Mouse (Mus musculus) small intestine, adult 2 months (tissue): ENCODE measurements around the gene Add1.

Experiments used
- CTCF ChIP-seq: fragments of 200-500 bp; IDR thresholded peaks from 2 replicates; pipeline ENCODE4 v1.5.1; 2012; ENCODE audit warnings: low read depth, mild to moderate bottlenecking, control low read depth, inconsistent platforms, low read length, moderate library complexity, mixed read lengths; ENCODE audit not compliant: insufficient replicate concordance, insufficient read length; ENCODE audit errors: extremely low read depth
- POLR2A ChIP-seq: fragments of 200-500 bp; IDR thresholded peaks from 2 replicates; pipeline ENCODE4 v1.6.1; 2012; ENCODE audit warnings: low read depth, mild to moderate bottlenecking, control low read depth, inconsistent platforms, low read length, moderate library complexity

DNA sequence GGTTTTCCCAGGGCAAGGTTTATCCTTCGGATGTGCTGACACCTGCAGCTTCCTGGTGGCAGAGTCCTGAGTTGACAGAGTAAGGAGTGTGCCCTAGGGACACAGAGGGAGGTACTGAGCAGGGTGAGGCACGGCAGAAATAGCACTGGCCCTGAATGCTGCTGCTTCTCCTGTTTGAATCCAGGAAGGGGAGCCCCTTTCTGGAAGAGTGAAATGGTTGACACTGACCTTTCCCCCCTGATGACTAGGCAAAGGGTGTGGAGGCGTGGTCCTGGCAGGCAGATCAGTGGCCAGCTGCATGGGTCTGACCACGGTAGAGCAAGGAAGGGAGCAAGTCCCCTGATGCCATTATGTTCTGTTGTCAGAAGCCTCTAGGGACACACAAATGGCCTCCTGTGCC is 42.8 kb upstream of the Add1 start:
- no peak for TF ChIP-seq POLR2A
- TF ChIP-seq CTCF, result no peak
